Mouse (Mus musculus) brain, embryonic 14.5 days (tissue): ENCODE results near the gene Higd2a. TPM values are rescaled to one million over a fixed set of nuclear protein-coding genes. Genes with fewer than 3 reads are reported as not detected.
A peak's percentile ranks its signal among the peaks of the same experiment; 100 is the strongest.

Experiments used
- DNase-seq: peaks from one replicate; pipeline ENCODE4 v3.0.0-alpha.2; 2011; ENCODE audit warnings: low read depth
- CTCF ChIP-seq: fragments of 200-500 bp; IDR thresholded peaks from 2 replicates; pipeline ENCODE4 v1.5.1; 2012; ENCODE audit warnings: inconsistent platforms, mild to moderate bottlenecking, moderate library complexity, borderline replicate concordance; ENCODE audit not compliant: insufficient read depth, insufficient read length; ENCODE audit errors: extremely low read depth
- POLR2A ChIP-seq: fragments of 200-500 bp; IDR thresholded peaks from 2 replicates; pipeline ENCODE4 v1.6.1; 2012; ENCODE audit warnings: mild to moderate bottlenecking, inconsistent platforms, borderline replicate concordance; ENCODE audit not compliant: poor library complexity, insufficient read depth, insufficient read length, severe bottlenecking; ENCODE audit errors: extremely low read depth
- polyA plus RNA-seq: library from polyadenylated mRNA; depleted of rRNA; stranded (reverse); fragments of >200 nt; gene quantifications from 2 replicates; pipeline ENCODE4 v1.2.3, GENCODE M21; 2012

The Higd2a gene
- polyA plus RNA-seq, 1 experiment, result 140 TPM

DNA sequence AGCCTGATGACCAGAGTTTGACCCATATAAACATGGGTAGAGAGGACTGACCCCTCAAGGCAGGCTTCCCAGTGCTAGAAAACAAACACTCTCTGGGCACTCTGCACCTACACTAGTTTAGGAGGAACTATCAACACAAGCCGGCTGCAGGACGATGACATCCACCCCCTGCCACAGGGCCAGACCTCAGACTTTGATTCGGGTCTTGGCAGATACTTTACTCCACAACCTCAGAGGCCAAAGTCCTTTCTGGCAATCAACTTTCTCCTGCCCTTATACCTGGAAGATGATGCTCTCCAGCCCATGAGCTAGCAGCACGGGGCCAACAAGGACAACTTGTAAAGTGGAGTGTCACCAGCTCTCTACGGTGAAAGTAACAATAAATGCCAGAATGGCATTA is 7.1 kb upstream of the Higd2a start:
- DNase-seq, result no peak
- no peak for TF ChIP-seq CTCF
- TF ChIP-seq POLR2A, result no peak

DNA sequence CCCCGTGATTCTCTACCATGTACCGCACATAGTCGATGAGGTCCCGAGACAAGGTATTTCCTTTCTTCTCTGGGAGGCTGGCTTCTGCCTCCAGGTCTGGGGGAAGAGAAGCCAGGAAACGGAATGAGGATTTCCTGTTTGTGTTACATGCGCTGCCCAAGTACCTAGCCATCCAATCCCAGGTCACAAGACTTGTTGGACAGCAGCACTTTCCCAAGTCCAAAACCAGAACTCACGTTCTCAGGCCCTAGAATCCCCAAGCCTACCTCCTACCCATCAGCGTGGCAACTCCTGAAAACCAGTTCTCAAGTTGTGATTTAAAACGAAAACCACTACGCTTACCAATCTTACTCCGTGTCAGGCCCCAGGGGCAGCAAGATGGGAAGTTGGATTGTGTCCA is 4.2 kb upstream of the Higd2a start:
- TF ChIP-seq CTCF, result no peak
- no peak for TF ChIP-seq POLR2A
- DNase-seq, result no peak

GRCm38 (mm10) chr13:54589414-54589995 is 502 bp upstream of the Higd2a start:
- DNase-seq, result no peak
- TF ChIP-seq CTCF (no peak), POLR2A (no peak)

GRCm38 (mm10) chr13:54591776-54592356 is 1.9 kb downstream of the Higd2a start:
- no peak for DNase-seq
- no peak for TF ChIP-seq POLR2A
- no peak for TF ChIP-seq CTCF

DNA sequence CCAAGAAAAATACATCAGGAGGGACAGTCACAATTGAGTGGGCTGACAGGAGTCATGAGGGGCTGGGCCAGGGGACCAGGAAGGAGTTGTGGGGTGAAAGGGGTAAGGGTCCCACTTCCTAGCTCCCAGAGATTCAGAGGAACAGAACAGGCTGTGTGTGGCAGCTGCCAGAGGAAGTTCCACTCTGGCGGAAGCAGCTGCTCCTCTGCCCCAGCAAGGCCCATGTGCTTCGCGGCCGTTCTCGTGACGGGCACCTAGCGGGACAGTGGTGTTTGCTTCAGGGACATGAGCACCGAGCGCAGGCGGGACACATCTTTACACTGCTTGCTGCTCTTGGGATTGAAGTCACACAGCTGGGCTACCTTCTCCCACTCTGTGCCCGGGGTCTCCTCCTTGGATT is 3.6 kb downstream of the Higd2a start:
- DNase-seq, result peak; percentile 14
- no peak for TF ChIP-seq CTCF
- no peak for TF ChIP-seq POLR2A

DNA sequence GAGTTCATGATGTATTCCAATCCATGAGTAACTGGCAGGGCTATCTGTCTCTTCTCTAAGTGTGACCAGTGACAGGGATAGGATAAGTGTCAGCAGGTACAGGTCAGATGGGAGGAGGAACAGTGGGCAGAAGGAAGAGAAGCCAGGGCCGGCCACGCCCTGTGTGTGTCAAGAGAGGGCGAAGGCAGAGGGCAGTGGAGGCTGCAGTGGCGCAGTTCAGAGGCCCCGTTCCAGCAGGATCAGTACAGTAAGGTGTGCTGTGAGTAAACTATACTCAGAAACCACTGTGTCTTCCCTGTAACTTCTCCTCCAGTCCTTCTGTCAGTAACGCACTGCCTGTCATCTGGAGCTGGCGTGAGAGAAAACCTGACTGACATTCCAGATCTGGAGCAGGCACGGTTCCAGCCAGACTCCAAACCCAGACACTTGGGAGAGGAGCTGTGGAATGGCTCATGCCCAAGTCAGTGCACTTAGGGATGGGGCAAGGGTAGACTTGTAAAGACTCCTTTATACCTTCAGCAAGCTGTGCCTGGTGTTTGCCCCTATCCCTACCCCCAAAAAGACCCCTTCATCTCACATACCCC is 6.2 kb downstream of the Higd2a start:
- peak; percentile 23 for DNase-seq
- TF ChIP-seq CTCF (no peak), POLR2A (no peak)

DNA sequence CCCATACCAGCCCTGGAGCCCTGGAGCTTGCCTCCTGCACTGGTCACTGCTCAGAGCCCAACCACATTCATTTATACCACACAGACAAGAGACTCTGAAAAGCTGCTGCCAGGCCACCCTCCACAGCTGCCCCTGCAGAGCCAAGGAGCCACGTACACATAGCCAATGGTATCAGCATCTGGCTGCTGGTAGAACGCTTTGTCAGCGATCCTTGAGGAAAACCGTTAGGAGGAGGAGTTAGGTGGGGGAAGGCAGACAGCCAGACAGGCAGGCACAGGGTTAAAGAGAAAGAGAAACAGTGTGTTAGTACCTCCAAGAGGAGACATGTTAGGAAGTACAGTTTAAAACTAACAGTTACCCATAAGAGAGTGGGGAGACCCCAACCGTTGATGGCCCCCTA is 6.9 kb downstream of the Higd2a start:
- TF ChIP-seq CTCF (no peak), POLR2A (no peak)
- DNase-seq, result no peak

DNA sequence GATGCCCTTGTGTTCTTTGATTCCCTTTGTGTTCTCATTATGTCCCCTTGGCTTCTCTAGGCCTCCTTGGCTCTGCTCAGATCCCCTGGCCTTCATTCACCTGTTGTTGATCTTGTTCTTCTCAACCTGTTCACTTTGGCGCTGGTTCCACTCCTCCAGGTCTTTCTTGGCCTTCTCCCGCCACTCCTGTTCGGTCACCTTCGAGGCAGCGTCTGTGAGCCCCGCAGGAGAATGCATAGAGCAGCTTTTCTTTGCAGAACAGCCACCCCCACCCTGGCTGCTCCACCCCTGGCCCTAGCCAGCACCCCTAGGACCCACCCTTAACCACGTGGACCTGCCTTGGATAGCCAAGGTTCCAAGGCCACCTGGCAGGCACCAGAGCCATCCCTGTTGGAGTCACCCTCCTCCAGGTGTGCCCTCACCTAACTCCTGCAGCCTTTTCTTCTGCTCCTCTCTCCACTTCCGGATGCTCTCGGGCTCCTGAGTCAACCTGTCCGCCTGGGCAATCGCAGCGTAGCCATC is 8.7 kb downstream of the Higd2a start:
- TF ChIP-seq CTCF, result no peak
- TF ChIP-seq POLR2A, result no peak
- no peak for DNase-seq

GRCm38 (mm10) chr13:54602639-54603111 is 12.7 kb downstream of the Higd2a start:
- DNase-seq, result no peak
- TF ChIP-seq POLR2A (no peak), CTCF (no peak)

DNA sequence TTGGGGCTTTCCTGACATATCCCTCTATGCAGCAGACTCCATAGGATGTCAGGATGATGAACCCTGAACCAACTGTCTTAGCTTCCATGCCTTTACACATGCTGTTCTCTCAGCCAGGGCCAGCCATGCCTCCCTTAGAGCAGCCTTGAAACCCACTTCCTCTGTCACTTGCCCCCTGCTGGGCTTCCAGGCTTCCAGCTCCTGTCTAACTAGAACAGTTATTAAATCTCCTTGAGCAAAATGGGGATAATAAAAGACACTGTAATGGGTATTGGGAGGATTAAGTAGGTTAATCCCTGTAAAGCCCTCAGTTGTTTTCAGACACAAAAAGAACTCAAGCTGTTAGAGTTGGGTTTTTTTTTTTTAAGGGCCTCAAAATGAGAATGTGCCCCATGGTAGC is 13.5 kb downstream of the Higd2a start:
- DNase-seq, result peak; percentile 25
- TF ChIP-seq POLR2A (no peak), CTCF (peak; percentile 3; the same call in 1 of the 2 replicates)

GRCm38 (mm10) chr13:54604221-54604620 is 14.2 kb downstream of the Higd2a start:
- no peak for TF ChIP-seq CTCF
- TF ChIP-seq POLR2A, result no peak
- DNase-seq, result no peak
